Mouse (Mus musculus) myocyte (in vitro differentiated cells): Measurements from ENCODE around the gene Cacna1a. TPM values are rescaled to one million over a fixed set of nuclear protein-coding genes. Genes with fewer than 3 reads are reported as not detected.

Source experiments
- H3K27me3 ChIP-seq: one replicate; pipeline ENCODE4 v1.6.1; 2011; ENCODE audit not compliant: control insufficient read depth, insufficient read depth, insufficient read length
- H3K36me3 ChIP-seq: one replicate; pipeline ENCODE4 v1.6.1; 2011; ENCODE audit not compliant: control insufficient read depth, insufficient read depth
- H3K4me2 ChIP-seq: one replicate; pipeline ENCODE4 v1.6.1; 2011; ENCODE audit warnings: low read depth, control low read depth
- H3K4me3 ChIP-seq: one replicate; pipeline ENCODE4 v1.5.1; 2011; ENCODE audit warnings: mild to moderate bottlenecking, control low read depth, moderate library complexity
- H3K79me2 ChIP-seq: one replicate; pipeline ENCODE4 v1.6.1; 2011; ENCODE audit not compliant: control insufficient read depth, insufficient read depth
- H3ac ChIP-seq: one replicate; pipeline ENCODE4 v1.6.1; 2011; ENCODE audit not compliant: control insufficient read depth, insufficient read length
- CEBPB ChIP-seq: IDR thresholded peaks from 2 replicates; pipeline ENCODE4 v1.6.1; 2011; ENCODE audit warnings: mild to moderate bottlenecking, moderate library complexity; ENCODE audit not compliant: poor library complexity, insufficient read depth, severe bottlenecking
- E2F4 ChIP-seq: IDR thresholded peaks from one replicate; pipeline ENCODE4 v1.6.1; 2011; ENCODE audit warnings: mild to moderate bottlenecking, control low read depth, moderate library complexity; ENCODE audit not compliant: insufficient read depth
- MAX ChIP-seq: IDR thresholded peaks from one replicate; pipeline ENCODE4 v1.6.1; 2011; ENCODE audit warnings: low read depth, mild to moderate bottlenecking, control low read depth
- MYOD1 ChIP-seq, 3 experiments: IDR thresholded peaks; one replicate each; pipeline ENCODE4 v1.6.1; 2011; ENCODE audit warnings: control low read depth in 2 of 3, low read depth in 2 of 3, mild to moderate bottlenecking in 2 of 3, moderate library complexity in 1 of 3; ENCODE audit not compliant: insufficient read length in 2 of 3, control insufficient read depth in 1 of 3
- MYOG ChIP-seq, 3 experiments: IDR thresholded peaks; one replicate each; pipeline ENCODE4 v1.6.1; 2011; ENCODE audit warnings: control low read depth in 2 of 3, low read depth in 2 of 3, mild to moderate bottlenecking in 2 of 3; ENCODE audit not compliant: insufficient read length in 2 of 3, control insufficient read depth in 1 of 3, insufficient read depth in 1 of 3
- POLR2A ChIP-seq: IDR thresholded peaks from one replicate; pipeline ENCODE4 v1.6.1; 2011; ENCODE audit warnings: low read depth, mild to moderate bottlenecking, control low read depth, moderate library complexity; ENCODE audit not compliant: insufficient read length
- POLR2AphosphoS2 ChIP-seq: IDR thresholded peaks from one replicate; pipeline ENCODE4 v1.6.1; 2011; ENCODE audit warnings: low read depth, control low read depth; ENCODE audit not compliant: insufficient read length
- REST ChIP-seq: IDR thresholded peaks from one replicate; pipeline ENCODE4 v1.6.1; 2011; ENCODE audit warnings: mild to moderate bottlenecking, control low read depth, moderate library complexity; ENCODE audit not compliant: insufficient read depth, insufficient read length
- SRF ChIP-seq: IDR thresholded peaks from one replicate; pipeline ENCODE4 v1.6.1; 2011; ENCODE audit warnings: low read depth; ENCODE audit not compliant: control insufficient read depth, insufficient read length
- TCF12 ChIP-seq: IDR thresholded peaks from one replicate; pipeline ENCODE4 v1.6.1; 2011; ENCODE audit warnings: mild to moderate bottlenecking, control low read depth; ENCODE audit not compliant: poor library complexity, insufficient read depth, severe bottlenecking
- TCF3 ChIP-seq: IDR thresholded peaks from one replicate; pipeline ENCODE4 v1.6.1; 2011; ENCODE audit warnings: low read depth, control low read depth; ENCODE audit not compliant: insufficient read length
- USF1 ChIP-seq: IDR thresholded peaks from one replicate; pipeline ENCODE4 v1.6.1; 2011; ENCODE audit warnings: low read depth, mild to moderate bottlenecking, control low read depth, moderate library complexity
- polyA plus RNA-seq: library from polyadenylated mRNA; unstranded; fragments of >200 nt; fragmentation: generic; extraction: Trizol; gene quantifications from one replicate; pipeline ENCODE4 v1.2.1, GENCODE M21; 2012; ENCODE audit warnings: missing spikeins

Gene Cacna1a
- polyA plus RNA-seq, 1 experiment = 1.8 TPM

GRCm38 (mm10) chr8:84595648-84596047 is 207.4 kb downstream of the Cacna1a start:
- H3K27me3 ChIP-seq = peaks cover 23% of the 10 kb centered on the region
- H3K79me2 ChIP-seq = no peaks in the 10 kb centered on the region
- no peaks in the 10 kb centered on the region for H3K36me3 ChIP-seq
- no peak overlapping the region for H3ac ChIP-seq
- no peak for TF ChIP-seq MYOG (IDR thresholded peaks at IDR 0.05; ENCODE audit: control insufficient read depth in 1 of 3, insufficient read depth in 1 of 3, insufficient read length in 2 of 3, low read depth in 2 of 3)
- no peak for TF ChIP-seq MYOD1 (IDR thresholded peaks at IDR 0.05; ENCODE audit: control insufficient read depth in 1 of 3, insufficient read length in 2 of 3, low read depth in 2 of 3)
- TF ChIP-seq CEBPB = no peak
- TF ChIP-seq POLR2A = no peak
- no peak for TF ChIP-seq TCF12
- TF ChIP-seq SRF = no peak
- no peak overlapping the region for H3K4me2 ChIP-seq
- H3K4me3 ChIP-seq = no peak overlapping the region

GRCm38 (mm10) chr8:84599401-84599800 is 211.2 kb downstream of the Cacna1a start:
- H3K36me3 ChIP-seq = no peaks in the 10 kb centered on the region
- peaks cover 24% of the 10 kb centered on the region for H3K27me3 ChIP-seq
- no peak overlapping the region for H3K4me2 ChIP-seq
- TF ChIP-seq REST = no peak
- no peak for TF ChIP-seq USF1
- TF ChIP-seq MYOD1 (IDR thresholded peaks at IDR 0.05; ENCODE audit: control insufficient read depth in 1 of 3, insufficient read length in 2 of 3, low read depth in 2 of 3) = no peak
- TF ChIP-seq TCF12 = no peak
- no peak for TF ChIP-seq POLR2A
- no peak for TF ChIP-seq E2F4
- TF ChIP-seq SRF = no peak
- no peak for TF ChIP-seq POLR2AphosphoS2
- H3K79me2 ChIP-seq = no peaks in the 10 kb centered on the region
- no peak overlapping the region for H3ac ChIP-seq
- H3K4me3 ChIP-seq = no peak overlapping the region

DNA sequence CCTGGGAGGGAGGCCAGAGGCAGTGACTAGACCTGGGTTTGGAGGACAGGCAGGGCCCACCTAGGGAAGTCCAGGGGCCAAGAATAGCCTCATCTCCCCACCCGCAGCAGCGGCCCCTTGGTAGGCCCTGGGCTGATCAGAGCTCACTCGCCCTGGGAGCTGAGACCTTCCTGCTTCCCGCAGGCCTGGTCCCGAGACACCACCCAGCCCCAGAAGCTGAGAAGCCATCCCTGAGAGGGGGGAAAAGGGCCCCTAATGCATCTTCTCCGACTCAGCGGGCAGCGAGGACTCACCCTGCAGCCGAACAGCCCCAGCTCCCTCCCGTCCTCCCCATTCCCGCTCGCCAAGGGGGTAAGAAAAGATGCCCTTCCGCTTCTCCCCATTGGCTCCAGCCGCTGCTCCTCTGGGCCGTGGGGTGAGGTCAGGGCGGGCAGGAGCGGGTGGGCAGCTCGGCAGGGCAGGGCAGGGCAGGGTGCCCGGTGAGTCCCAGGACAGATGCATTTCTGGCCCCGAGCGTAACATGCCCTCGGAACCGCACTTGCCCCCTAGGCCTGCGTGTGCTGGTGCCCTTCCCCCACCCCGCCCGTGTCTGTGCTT is 212.2 kb downstream of the Cacna1a start:
- peaks cover 24% of the 10 kb centered on the region for H3K27me3 ChIP-seq
- H3K79me2 ChIP-seq = no peaks in the 10 kb centered on the region
- no peak overlapping the region for H3K4me2 ChIP-seq
- H3K36me3 ChIP-seq = no peaks in the 10 kb centered on the region
- H3K4me3 ChIP-seq = no peak overlapping the region
- TF ChIP-seq USF1 = no peak
- no peak for TF ChIP-seq TCF12
- TF ChIP-seq POLR2AphosphoS2 = no peak
- TF ChIP-seq REST = no peak
- TF ChIP-seq MYOD1 (IDR thresholded peaks at IDR 0.05; ENCODE audit: control insufficient read depth in 1 of 3, insufficient read length in 2 of 3, low read depth in 2 of 3) = no peak
- TF ChIP-seq SRF = no peak
- no peak for TF ChIP-seq TCF3
- TF ChIP-seq E2F4 = no peak
- TF ChIP-seq MYOG (IDR thresholded peaks at IDR 0.05; ENCODE audit: control insufficient read depth in 1 of 3, insufficient read depth in 1 of 3, insufficient read length in 2 of 3, low read depth in 2 of 3) = no peak
- no peak for TF ChIP-seq CEBPB
- TF ChIP-seq MAX = no peak
- no peak for TF ChIP-seq POLR2A
- no peak overlapping the region for H3ac ChIP-seq

GRCm38 (mm10) chr8:84601221-84601751 is 213.0 kb downstream of the Cacna1a start:
- Histone ChIP-seq H3K4me3 (no peak overlapping the region), H3ac (no peak overlapping the region), H3K27me3 (peaks cover 24% of the 10 kb centered on the region), H3K79me2 (no peaks in the 10 kb centered on the region), H3K4me2 (no peak overlapping the region), H3K36me3 (no peaks in the 10 kb centered on the region)
- TF ChIP-seq TCF3 = no peak
- no peak for TF ChIP-seq SRF
- no peak for TF ChIP-seq MYOD1 (IDR thresholded peaks at IDR 0.05; ENCODE audit: control insufficient read depth in 1 of 3, insufficient read length in 2 of 3, low read depth in 2 of 3)
- no peak for TF ChIP-seq CEBPB
- no peak for TF ChIP-seq POLR2AphosphoS2
- no peak for TF ChIP-seq MYOG (IDR thresholded peaks at IDR 0.05; ENCODE audit: control insufficient read depth in 1 of 3, insufficient read depth in 1 of 3, insufficient read length in 2 of 3, low read depth in 2 of 3)
- no peak for TF ChIP-seq POLR2A
- no peak for TF ChIP-seq REST
- no peak for TF ChIP-seq TCF12
- TF ChIP-seq MAX = no peak
- TF ChIP-seq USF1 = no peak
- TF ChIP-seq E2F4 = no peak

DNA sequence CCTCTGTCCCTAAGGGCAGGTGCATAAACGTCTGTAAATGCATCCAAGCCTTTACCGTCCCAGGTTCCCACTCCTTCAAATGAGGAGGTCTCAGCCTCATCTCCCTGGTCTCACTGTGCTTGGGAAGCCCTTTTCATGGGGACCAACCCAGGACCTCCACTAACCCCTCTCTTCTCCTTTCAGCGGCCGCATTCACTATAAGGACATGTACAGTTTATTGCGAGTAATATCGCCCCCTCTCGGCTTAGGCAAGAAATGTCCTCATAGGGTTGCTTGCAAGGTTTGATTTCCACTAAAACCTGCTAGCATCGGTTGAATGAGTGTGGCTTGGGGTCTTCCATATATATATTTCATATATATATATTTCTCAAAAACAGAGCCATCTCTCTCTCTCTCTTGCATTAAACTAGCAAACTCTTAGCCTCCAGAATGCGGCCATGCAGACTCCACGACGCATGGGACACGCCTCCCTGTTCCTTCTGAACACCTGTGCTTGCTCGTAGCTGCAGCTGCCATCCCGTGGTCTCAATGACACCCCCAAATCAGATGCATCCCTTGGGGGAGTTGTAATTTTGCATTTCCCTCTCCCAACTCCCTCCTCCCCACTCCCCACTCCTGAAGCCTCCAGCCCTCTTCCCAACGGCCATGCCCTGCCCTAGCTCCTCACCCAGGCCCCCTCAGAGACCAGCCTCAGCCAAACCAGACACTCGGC is 226.4 kb downstream of the Cacna1a start:
- no peak overlapping the region for H3K4me3 ChIP-seq
- H3K27me3 ChIP-seq = peaks cover 5% of the 10 kb centered on the region

More for the DNA sequence above, 226.4 kb downstream of the Cacna1a start:
- Histone ChIP-seq H3ac (no peak overlapping the region), H3K4me2 (no peak overlapping the region), H3K36me3 (no peaks in the 10 kb centered on the region), H3K79me2 (no peaks in the 10 kb centered on the region)
- peak in 1 of 3 experiments; percentile 52 for TF ChIP-seq MYOD1 (IDR thresholded peaks at IDR 0.05; ENCODE audit: control insufficient read depth in 1 of 3, insufficient read length in 2 of 3, low read depth in 2 of 3)
- TF ChIP-seq TCF3 = no peak
- peak in 1 of 3 experiments; percentile 22 for TF ChIP-seq MYOG (IDR thresholded peaks at IDR 0.05; ENCODE audit: control insufficient read depth in 1 of 3, insufficient read depth in 1 of 3, insufficient read length in 2 of 3, low read depth in 2 of 3)
- no peak for TF ChIP-seq POLR2AphosphoS2
- TF ChIP-seq USF1 = no peak
- no peak for TF ChIP-seq E2F4
